Mouse (Mus musculus): ENCODE measurements around the gene Sh3bgrl2.

Sh3bgrl2 gene

DNA sequence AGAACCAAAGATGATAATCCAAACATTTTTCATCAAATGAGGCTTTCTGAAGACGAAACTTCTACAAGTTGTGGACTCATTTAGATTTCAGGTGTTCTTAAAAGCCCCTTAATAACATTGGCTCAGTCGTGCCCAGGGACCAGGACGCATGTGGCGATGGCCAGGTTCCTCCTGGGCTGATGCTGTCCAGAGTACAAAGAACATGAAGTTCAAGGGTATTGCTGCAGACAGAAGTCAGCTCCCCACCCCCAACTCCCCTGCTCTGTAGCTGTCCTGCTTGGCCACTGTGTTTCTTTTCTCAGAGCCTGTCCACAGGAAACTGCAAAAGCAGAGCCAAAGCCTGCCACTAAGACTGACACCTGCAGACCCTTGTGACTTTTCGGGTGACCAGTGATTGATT, 45.7 kb downstream of the Sh3bgrl2 start:
- DNase-seq, result no peak

DNA sequence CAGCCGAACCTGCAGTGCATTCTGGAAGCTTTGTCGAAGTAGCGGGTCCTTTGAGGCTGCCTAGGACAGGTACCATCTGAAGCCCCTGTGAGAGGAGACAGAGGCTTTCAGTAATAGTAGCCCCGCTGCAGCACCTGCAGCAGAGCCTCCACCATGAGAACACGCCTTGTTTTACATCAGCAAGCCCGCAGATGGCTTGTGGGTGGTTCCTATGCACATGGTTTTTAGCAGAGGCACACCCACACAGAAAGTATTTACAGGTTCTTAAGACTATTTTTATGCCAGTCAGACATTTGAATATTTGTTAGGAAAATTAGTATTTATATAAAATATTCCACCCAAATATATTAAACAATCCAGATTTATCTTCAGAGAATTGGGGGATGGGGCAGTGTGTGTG, 48.0 kb downstream of the Sh3bgrl2 start:
- no peak for DNase-seq

DNA sequence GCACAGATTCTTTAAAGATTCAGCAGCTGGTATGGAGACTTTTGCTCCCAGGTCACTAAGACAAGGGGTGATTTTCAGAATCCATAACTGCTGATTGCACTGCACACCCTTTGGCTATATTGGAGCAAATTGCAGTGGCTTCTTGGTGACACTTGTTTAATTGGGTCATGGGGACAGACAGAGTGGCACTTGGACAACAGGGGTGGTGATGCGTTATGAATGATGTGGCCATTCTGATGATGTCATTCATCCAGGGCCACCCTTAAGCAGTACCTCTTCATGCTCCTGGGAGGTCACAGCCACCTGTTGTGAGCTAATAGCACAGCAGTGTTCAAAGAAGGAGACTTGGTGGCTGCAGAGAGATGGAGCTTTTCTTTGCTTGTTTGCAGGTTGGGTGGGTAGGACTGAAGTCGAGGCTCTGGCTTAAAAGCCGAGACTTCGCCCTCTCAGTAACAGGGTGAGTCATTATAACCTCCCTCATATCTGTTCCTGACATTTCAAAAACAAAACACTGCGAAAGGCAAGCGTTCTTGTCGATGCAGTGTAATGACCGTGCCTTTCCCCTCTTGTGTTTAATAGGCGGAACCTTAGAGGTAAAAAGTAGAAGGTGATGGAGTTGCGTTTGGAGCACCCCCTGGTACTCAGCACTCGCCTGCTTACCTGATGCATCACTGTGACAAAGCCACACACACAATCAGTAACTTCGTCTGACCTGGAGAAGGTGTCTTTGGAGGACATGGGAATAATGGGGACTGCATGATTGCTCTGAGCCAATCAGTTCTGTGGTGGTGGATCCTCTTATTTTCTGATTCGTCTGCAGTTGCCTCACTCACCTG, 48.7 kb downstream of the Sh3bgrl2 start:
- DNase-seq, result no peak

DNA sequence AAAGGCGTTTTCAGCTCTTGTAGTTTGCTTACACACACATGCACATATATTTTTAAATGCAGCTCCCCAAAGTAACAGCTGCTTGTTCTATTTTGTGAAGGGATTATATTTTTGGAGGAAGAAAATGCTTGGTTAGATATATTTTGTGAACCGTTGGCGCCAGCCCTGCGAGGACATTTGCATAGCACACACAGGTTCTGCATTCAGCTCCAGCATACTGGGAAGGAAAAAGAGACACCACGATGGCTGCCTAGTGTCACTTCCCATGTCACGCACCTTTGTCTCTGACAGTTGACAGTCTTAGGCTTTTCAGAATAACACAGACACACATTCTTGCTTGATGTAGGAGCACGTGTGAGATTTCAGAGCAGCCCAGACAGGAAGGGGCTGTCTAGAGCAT, 49.9 kb downstream of the Sh3bgrl2 start:
- DNase-seq, result no peak

DNA sequence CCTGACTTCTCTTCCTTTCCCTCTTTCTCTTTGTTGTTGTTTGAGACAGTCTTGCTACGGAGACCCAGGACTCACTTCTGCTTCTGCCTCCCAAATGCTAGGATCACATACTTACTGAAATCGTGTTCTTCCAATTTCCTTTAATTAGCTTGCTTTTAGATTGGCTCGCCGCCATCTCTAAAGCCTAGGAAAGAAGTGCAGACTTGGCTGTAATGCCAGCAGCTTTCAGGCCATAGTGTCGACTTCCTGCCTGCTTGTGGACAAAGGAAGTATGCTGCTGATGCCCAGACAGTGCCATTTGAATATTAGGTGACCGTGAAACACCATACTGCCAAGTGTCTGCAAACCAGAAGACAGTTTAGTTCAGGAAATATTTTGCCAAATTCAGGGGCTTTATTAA, 51.4 kb downstream of the Sh3bgrl2 start:
- peak in 1 of 2 experiments; percentile 18 for DNase-seq

DNA sequence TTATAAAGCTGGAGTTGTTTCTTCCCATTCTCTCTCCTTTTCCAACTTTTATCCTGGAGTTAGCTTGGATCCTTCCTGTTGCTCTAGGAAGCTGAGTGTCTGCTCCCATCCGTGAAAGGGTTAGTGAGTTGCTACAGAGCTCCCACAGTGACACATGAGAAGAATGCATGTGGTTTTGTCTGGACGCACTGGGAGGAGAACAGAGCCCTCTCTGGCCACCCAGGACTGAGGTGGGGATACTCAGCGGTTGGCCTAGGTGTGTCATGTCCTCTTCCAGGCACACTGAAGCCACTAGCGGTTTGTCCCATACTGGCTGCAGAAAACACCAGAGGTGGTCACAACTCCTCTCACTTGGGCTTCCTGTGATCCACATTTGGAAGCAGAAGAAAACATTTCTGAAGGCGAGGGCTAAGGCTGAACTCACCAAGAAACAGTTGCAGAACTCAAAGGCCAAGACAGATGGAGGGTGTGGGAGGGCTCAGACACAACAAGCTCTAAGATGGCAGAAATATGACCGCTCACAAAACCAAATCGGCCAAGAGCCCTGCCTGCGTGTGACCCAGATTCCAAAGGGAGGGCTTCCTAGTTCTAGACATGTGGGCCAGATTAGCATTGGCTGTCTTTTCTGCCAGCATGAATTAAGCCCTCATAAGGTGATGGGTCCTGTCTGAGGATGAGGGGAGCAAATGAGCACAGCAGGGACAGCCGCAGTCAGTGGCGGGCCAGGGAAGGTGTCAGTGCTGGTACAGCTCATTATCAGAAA, 52.3 kb downstream of the Sh3bgrl2 start:
- no peak for DNase-seq

DNA sequence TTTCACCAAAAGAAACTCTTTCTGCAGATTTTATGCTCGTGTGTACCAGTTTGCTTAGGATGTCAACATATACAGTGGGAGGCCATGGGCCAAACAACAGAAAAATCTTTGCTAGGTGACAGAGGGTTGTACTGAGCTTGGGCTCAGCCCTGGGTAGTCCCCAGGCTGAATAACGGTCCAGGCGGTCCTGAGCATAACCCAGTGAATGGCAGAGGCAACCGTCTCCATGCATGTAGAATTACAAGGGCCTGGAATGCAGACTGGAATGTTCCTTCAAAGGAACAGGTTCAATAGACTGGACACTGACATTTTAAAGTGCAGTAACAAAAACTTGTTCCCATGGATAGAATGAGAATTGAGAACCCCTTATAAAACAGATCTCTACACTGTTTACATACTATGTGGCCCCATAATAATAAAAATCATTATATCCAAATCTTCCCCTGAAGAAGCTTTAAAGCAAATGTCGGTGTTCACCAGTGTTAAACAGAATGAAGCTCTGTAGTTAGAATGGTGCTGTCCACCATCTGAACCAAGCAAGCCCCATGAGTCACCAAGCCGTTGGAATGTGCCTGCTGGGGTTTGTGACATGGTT, 54.1 kb downstream of the Sh3bgrl2 start:
- DNase-seq, result no peak

DNA sequence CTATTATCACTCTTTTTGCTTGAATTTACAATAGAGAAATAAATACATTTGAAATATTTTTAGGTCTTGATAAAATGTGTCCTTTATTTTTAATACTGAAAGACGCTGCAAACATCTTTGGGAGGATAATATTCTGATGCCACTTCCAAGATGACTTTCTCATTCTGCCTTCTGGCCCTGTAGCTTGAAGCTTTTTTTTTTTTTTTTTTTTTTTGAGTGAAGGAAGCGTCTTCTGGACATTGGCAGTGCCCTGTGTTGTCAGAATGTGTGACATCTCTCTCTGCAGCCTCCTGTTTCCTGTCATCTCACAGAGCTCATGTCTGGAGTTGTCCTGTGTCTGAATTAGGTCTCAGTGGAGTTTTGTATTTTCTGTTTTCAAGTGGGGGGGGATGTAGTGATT, 55.0 kb downstream of the Sh3bgrl2 start:
- DNase-seq, result no peak

DNA sequence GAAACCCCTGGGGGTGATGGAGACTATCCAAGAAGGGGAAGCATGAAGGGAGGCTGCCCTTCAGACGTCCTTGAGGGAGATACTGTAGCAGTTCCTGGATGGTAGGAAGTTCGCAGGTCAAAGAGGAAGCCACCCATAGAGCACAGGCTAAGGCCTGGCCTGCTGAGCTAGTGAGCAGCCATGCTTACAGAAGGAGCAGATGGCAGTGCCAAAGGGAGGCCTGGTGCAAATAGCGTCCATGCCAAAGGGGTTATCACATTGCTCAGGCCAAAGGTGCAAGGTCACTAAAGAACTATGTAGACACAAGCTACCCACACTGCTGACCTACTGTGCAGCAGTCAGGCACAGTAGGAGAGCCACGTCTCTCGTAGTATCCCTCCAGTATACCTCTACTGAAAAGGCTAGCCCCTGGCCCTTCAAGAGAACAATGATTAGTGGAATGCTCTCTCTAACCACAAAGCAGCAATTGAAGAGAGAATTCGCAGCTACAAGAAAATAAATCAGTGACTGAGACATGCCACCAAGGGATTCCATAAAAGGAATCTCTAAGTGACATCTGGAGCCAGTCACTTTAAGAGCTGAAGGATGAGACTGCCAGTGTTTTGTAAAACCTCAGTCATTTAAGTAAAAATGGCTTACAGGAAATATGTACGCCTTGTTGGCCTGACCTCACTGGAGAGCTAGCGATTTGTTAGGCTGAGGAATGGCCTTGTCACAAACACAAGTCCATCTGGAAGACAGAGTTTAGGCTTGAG, 57.9 kb downstream of the Sh3bgrl2 start:
- DNase-seq, result no peak

DNA sequence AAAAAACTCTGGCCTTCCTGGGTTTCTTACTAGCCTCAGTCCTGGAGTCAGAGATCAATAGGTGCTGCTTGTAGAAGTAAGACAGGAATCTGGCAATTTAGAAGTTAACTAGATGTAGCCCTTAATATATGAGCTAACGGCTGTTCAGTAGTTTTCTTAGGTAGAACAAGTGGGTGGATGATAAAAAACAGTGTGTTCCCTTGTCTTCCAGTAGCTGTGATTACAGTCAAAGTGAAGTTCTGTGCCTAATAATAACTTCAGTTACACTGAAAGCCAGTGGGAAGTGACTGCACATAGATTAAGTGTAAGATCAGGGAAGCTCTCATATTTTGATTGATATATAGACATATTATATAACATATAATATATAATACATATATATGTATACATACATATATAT, 60.0 kb downstream of the Sh3bgrl2 start:
- no peak for DNase-seq

DNA sequence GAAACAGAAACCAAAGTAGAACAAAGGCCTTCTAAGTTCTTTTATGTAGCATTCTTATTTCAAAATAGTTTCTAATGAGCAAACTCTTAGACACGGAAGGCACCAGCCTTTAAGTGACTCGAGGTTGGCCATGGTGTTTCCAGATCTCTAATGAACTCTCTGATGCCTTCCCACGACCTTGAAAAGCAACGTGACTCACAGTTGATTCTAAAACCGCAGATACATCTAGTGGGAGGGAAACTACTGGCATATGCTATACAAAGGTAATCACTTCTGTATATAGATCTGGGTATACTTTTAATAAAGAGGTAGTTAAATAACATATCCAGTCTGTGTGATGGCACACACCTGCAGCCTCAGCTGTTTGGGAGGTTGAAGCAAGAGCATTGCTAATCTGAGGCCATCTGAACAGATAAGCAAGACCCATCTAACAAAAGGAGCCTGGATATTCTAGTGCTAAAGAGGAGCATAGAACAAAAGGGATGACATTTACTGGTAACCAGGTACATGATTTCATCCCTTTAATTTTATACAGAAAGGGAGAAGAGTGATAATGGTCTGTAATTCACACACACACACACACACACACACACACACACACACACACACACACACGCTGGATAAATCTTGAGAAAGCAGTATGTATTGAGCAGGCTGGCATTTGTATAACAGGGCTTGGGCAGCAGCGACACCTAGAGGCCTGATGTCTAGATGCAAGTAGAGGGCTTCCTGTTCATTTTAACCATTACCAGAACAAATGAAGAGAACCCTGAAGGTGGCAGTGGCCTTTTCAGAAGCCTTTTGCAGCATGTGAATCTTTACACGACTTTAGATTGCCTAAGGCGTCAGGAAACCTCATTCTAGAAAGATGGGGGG, 61.5 kb downstream of the Sh3bgrl2 start:
- peak; percentile 76 to 79 for DNase-seq

DNA sequence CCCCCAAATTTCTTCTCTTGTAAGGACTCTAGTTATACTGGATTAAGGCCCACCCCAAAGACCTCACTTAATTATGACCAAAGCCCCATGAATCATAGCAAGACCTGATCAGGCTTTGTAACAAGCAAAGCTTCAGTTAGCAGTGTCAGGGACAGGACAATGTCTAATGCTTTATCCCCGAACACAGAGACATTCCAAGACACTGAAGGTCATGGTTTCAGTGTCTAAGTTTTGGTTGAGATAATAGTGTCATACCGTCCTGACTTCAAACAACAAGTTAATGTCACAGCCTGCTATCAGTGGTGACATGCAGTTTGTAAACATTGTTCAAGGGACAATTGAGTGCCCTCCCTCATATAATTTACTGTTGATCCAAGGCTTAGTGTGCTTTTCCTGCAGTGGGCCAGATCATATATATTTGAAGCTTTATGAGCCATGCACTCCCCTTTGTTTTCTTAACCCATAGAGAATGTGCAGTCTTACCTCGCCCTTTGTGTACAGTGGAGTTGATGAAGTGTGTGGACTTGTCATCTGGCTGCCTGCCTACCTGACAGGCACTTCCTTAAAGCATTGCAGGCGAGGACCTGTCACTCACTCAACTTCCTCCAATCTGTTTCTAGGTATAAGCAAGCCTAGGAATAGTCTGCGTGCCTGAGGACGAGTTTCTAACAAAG, 67.9 kb downstream of the Sh3bgrl2 start:
- DNase-seq, result peak in 1 of 2 experiments; percentile 28

DNA sequence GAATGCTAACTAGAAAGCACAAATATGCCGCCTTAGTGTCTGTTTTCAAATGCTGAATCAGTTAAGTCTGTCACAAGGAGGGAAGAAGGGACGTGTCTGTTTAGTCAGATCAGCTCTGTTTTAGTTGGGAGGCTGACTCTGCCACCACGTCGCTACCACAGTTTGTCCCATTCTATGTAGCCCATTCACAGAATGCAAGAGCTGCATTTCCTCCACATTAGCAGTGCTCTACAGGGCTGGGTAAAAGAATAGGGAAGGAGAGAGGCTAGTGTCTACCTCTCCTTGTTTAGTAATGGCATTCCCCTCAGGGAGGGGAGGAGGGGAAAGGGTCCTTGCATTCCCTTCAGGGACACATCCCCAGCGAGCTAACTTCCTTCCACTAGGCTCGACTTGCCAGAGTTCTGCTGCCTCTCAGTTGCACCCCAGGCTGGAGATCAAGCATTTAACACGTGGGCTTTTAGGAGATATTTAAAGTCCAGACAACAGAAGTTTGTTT, 68.5 kb downstream of the Sh3bgrl2 start:
- no peak for DNase-seq

DNA sequence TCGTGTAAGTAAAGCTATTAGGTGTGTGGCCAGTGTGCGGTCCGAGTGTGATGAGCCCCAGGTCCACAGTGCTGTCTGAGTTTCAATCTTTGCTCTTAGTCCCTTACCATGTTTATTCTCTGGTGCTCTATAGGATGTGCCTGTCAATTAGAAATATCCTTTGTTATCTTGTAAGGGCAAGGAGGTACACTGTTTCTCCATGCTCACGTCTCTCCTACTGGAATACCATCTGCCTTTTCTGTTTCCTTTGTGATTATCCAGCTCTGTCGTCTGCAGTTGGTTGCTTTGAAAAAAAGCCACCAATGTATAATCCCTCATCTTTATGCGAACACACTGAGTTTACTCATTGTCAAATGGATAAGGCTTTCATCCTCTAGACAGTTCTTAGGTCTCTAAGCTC, 75.3 kb downstream of the Sh3bgrl2 start:
- DNase-seq, result no peak

DNA sequence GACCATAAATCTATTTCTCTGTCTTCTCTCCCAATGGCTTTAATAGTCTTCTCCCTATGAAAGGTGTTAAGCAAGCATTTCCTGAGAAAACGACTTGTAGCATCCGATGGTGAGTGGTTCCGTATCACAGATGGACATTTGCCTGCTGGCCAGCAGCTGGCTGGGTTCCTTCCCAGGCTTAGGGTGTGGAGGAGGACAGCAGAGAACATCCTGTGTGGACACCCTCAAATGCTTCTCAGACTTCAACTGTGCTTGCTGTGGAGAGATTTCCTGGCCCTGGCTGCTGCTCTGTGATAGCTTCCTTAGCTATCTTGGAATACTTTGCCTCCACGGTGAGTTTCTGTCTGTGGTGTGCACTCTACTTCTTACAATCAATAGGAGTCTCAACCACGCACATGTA, 76.1 kb downstream of the Sh3bgrl2 start:
- no peak for DNase-seq

DNA sequence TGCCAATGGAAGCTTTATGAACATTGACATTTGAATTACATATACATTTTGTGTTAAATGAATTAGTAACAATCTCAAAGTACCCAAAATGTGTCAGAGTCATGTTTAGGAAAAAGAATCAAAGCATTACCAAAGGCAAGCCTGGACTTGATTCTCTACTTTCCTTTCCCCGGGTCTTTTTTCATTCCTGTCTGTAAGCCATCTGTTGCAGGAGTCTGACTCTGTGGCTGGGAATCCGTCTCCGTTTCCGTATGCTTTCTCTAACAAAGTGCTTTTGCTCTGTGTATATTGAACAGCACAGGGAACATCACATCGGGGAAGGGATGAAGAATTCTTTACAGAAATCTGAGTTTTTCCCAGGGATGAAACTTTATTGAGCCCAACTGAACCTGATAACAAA, 77.0 kb downstream of the Sh3bgrl2 start:
- no peak for DNase-seq

DNA sequence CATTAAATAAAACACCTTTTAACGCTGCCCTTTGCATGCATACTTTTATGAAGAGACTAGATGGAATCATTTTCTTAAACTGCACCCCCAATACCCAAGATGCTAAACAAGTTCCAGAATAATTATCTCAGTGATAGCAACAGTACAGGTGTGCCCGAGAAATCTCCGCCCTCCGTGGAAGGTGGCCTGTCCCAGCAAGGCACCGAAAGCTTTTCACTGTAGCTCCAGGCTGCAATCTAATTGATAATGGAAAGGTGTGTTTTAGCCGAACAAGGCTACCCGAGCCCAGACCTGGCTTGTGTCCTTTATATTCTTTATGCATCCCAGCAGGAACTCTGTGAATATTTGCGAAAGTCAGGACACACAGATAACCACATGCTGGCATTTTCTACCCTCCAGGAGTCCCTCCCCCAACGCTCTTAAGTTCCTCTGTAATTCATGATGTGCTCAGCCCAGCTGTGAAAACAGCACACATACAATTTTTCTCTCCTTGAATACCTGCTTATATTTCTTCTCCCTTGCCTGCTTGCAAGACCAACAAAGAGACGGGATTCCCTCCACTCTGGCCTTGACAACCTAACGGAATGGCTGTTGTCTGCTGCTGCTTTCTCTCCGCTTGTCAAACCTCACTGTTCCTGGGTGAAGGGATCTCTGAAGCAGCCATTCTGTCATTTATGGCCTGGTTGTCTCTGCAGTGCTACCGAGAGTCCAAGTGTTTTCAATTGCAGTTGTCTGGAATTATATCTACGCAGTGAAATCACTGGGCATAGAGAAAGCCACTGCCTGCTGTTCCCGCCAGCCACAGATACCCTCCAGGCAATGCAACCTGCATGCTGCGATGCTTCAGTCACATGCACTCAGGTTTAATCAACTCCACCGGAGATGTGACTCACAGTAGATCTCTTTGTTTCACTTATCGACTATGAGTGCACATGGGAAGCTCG, 80.8 kb downstream of the Sh3bgrl2 start:
- DNase-seq, result no peak

DNA sequence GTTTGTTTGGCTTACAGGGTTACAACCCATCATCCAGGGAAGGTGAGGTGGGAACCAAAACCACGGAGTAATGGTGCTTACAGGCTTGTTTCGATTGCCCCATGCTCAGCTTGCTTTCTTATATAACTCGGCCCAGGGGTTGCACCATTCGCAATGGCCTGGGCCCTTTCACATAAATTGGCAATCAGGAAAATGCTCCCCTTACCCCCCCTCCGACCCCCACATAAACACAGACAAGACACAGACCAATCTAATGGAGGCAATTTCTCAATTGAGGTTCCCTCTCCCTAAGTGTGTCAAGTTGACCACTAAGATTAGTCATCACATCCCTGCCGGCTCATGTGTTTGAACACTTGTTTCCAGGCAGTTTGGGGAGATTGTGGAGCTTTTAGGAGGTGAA, 82.2 kb downstream of the Sh3bgrl2 start:
- DNase-seq, result no peak

DNA sequence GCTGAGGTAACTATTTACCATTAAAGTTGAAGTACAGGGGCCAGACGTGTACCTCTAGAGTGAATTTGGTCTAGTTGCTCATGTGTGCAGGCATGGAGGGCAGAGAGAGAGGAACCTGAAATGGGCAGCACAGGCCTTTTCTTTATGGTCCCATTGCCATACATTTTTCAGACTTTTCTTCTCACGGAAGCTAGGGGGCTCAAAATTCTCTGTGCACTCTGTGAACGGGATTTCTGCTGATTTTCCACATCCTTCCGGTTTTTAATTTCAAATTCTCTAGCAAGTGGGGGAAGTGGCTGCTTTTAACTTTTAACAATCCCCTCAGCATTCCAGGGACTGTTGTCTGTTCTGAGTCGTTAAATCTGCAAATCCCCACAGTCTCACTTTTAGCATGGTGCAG, 83.8 kb downstream of the Sh3bgrl2 start:
- no peak for DNase-seq

DNA sequence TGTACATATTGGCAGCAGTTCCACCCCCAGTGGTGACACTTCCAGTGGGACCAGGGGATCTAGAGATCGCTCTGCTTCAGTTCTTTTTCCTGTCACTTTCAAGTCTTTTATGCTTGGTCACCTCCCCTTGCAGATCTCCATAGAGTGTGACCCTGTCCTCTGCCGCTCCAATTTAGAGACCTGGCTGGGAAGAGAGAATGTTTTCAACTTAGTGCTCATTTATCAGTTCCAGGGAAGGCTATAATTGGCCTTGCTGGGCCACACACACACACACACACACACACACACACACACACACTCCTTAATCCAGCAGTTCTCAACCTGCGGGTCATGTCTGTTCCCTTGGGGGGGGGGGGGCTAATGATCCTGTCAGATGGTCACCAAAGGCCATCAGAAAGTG, 86.6 kb downstream of the Sh3bgrl2 start:
- DNase-seq, result no peak

Data from lung, postnatal 4 days (tissue).